Mouse (Mus musculus): ENCODE data around the gene Slc1a3. TPM values are rescaled to one million over a fixed set of nuclear protein-coding genes. Genes with fewer than 3 reads are reported as not detected.

Slc1a3 gene
- 33.5 and 61.3 TPM in 2 replicates for polyA plus RNA-seq (2012; rRNA removed; ENCODE audit: low replicate concordance)

GRCm38 (mm10) chr15:8710146-8711006 is at the start of gene Slc1a3:
Gene Slc1a3 (minus strand): TSS chr15:8710764.

Other genes starting within 250 kb of the Slc1a3 start
- gene Gm2310, start 190.8 kb downstream of the Slc1a3 start, polyA plus RNA-seq (2012; rRNA removed; ENCODE audit: low replicate concordance) = not detected in 2 replicates

Data from subcutaneous adipose tissue, adult 2 months (tissue).